Mouse (Mus musculus) T-cell, adult 66 days (primary cell): ENCODE data around the gene Yif1a. TPM values are rescaled to one million over a fixed set of nuclear protein-coding genes. Genes with fewer than 3 reads are reported as not detected.

Experiments used
- total RNA-seq, 2 experiments: library from RNA; stranded (reverse); gene quantifications; 3 replicates in 1 of 2; 4 replicates in 1 of 2; pipeline ENCODE4 v1.2.4; 2023

The Yif1a gene
- total RNA-seq = 10 to 100 TPM; 25.6 to 32.2 TPM

DNA sequence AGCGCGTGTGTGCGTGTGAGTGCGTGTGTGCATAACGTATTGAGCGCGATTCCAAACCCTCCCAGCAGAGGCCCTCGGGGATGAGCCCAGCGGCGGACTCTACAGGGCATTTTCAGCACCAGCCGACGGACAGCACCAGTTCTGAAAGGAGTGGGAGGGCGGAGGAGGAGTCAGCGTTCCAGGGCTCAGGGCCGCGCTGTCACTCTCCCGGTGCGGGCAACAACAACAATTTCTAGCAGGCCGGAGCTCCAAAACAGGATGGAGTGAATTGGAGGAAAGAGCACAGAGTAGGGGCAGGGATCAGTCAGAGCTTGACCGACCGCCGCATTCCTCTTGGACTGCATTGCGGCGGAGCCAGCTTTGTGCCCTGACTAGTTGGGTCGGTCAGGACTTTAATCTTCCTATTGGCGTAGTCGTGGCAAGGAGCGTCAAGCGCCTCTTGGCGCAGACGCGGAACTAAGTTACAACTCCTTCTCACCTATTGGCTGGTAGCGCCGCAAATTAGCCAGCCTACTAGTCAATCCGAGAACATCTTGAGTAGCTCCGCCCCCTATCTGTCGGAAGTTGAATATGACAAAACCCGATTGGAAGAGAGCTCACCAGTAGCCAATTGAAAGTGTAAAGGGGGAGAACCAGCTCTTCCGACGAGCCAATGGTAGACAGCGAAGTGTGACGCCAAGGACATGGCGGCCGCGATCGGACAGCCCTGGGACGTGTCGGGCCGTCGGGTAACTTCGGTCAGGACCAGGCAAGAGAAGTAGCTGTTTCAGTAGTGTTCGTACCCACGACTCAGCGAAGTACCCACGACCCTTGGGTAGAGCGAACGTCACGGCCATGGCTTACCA lies at the start of gene Yif1a:
Yif1a (plus strand) TSS at position 655 of the 845 bp plus-strand sequence.

GRCm38 (mm10) chr19:5038709-5039156 lies 49.6 kb upstream of the Yif1a start, which contains the start of the genes B4gat1 and AC124502.3:
Gene B4gat1 (plus strand): TSS chr19:5038826.
Gene AC124502.3 (plus strand): TSS chr19:5038891.

GRCm38 (mm10) chr19:5040862-5041523 lies 47.3 kb upstream of the Yif1a start, which contains the start of gene Brms1:
Gene Brms1 (plus strand): TSS chr19:5041354.

DNA sequence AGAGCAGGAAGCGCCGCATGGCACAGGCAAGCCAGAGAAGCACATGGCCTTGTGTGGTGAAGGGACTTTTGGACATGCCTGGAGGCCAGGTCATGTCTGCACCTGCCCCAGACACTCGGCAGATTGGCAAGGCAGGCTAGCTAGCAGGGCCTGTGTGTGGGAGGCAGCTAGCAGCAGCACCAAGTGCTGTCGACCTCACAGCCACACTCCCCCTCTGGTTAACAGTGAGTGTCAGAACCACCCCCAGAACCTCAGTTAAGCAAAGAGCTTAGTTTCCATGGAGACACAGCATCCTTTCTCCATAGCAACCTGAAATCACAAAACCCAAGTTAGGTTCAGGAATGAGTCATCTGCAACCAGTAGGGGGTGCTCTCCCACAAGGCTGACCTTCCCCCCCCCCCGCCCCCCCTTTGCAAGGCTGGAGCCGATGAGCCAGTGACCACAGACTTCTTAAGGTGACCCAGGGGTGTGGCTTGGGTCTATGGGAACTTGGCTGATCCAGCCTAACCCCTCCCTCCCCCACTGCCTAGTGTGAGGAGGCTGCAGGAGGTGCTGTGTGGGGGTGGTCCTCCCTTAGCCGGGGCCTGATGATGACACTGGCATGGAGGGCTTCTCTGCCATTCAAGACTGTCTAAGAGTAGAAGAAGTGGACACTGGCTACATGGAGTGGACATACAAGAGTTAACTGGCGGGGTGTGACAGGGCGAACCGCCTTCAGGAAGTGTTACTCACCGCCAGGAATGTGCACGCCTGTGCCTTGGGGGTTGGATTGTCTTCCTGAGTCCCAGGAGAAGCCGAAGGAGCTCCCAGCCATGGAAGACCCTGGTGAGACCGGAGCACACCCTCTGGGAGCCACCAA lies 38.1 kb upstream of the Yif1a start, which contains the start of gene Rin1:
Rin1 (plus strand) TSS at position 435 of the 859 bp plus-strand sequence.

GRCm38 (mm10) chr19:5067867-5068569 lies 20.3 kb upstream of the Yif1a start, which contains the start of gene Cd248:
Gene Cd248 (plus strand): TSS chr19:5068078.

GRCm38 (mm10) chr19:5085145-5085863 lies 3.0 kb upstream of the Yif1a start, which contains the start of gene Tmem151a:
Gene Tmem151a (minus strand): TSS chr19:5085531.

DNA sequence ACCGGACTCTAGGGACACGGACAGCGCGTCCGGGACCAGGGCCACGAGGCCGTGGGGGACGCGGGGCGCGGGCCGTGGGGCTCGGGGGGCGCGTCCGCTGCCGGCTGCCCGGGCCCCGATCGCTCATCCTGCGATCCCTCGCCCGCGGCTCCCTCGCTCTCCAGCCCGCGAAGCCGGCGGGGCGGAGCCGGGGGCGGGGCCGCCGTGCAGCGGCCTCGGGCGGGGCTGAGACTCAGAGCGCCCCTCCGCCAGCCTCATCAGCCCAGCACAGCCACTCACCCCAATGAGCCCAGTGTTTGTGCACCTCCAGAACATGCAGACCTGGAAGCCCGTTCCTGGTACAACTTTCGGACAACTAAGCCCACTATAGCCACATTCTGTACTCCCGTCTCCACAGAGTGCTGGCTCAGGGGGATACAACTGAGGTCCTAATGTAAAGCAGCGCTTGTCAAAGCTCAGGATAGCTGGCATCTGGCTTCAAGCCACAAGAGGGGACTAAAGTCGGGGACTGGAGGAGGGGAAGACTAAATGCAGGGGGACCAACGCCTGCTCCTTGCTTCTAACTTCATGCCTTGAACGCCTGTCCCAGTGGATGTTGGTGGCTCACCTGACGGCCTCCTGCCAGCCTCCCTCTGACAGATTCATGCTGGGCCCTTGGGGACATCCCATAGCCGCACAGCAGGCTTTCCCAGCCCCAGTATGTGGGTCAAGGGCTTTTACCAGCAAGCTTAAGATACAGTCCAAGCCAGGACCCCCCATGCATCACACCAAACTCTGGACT lies 10.2 kb downstream of the Yif1a start, which contains the start of gene Cnih2:
Cnih2 (minus strand) TSS at position 159 of the 781 bp plus-strand sequence.

DNA sequence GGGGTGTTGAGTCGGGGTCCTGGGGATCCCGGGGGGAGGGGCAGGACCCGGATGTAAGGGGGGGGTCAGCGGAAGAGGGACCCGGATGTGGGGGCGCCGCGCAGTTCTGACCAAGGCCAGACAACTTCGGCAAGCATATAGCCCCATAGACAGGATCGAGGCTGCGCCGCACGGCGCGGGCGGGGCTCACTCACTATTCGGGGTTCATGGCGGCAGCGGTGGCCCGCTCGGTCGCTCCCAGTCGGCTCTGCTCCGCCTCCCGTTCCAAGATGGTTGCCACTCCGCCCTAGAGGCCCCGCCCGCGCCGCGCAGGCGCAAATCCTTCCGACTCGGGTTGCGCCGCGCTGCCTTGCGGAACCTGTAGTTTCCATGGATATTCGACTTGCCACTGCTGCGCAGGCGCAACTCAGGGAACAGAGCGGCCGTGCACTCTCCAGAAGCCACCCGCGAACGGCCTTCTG lies 18.4 kb downstream of the Yif1a start, which contains the start of gene Rab1b:
Rab1b (minus strand) TSS at position 342 of the 461 bp plus-strand sequence.

GRCm38 (mm10) chr19:5118384-5118698 lies 30.0 kb downstream of the Yif1a start, which contains the start of gene Klc2:
Gene Klc2 (minus strand): TSS chr19:5118560.

Other genes starting within 250 kb of the Yif1a start
- 10 to 100 TPM; 51.0 to 53.8 TPM for gene Ccs, start 249.2 kb upstream of the Yif1a start, total RNA-seq
- gene Ccdc87, start 249.2 kb upstream of the Yif1a start, total RNA-seq = not detected
- 1 to 10 TPM; 3.8 to 4.1 TPM for gene Ctsf, start 233.4 kb upstream of the Yif1a start, total RNA-seq
- under 1 TPM in 1 of 2 experiments, not detected in 1; 0.27 TPM for gene Actn3, start 210.6 kb upstream of the Yif1a start, total RNA-seq
- gene Zdhhc24, start 209.9 kb upstream of the Yif1a start, total RNA-seq = 1 to 10 TPM; 5.0 to 6.1 TPM
- 1 to 10 TPM; 1.9 to 3.3 TPM for gene Bbs1, start 181.9 kb upstream of the Yif1a start, total RNA-seq
- 10 to 100 TPM; 89.3 to 95.6 TPM for gene Dpp3, start 160.3 kb upstream of the Yif1a start, total RNA-seq
- 1 to 10 TPM; 2.3 to 2.9 TPM for gene Peli3, start 145.4 kb upstream of the Yif1a start, total RNA-seq
- 10 to 100 TPM; 32.4 to 35.4 TPM for gene Mrpl11, start 126.4 kb upstream of the Yif1a start, total RNA-seq
- 1 to 10 TPM in 1 of 2 experiments, under 1 TPM in 1; 0.90 to 1.7 TPM for gene Npas4, start 98.2 kb upstream of the Yif1a start, total RNA-seq
- gene Slc29a2, start 64.7 kb upstream of the Yif1a start, total RNA-seq = 1 to 10 TPM; 2.6 to 4.2 TPM
- 1 to 10 TPM; 4.5 to 5.3 TPM for gene B4gat1, start 49.7 kb upstream of the Yif1a start, total RNA-seq
- gene AC124502.3, start 49.6 kb upstream of the Yif1a start, total RNA-seq = 1 to 10 TPM; 1.7 to 2.2 TPM
- 10 to 100 TPM; 60.1 to 63.1 TPM for gene Brms1, start 47.2 kb upstream of the Yif1a start, total RNA-seq
- 10 to 100 TPM in 1 of 2 experiments, 1 to 10 TPM in 1; 7.5 to 11.2 TPM for gene Rin1, start 38.1 kb upstream of the Yif1a start, total RNA-seq
- gene Cd248, start 20.5 kb upstream of the Yif1a start, total RNA-seq = not detected
- 1 to 10 TPM in 1 of 2 experiments, not detected in 1; 1.0 TPM for gene Tmem151a, start 3.0 kb upstream of the Yif1a start, total RNA-seq
- 1 to 10 TPM; 3.4 to 3.6 TPM for gene Cnih2, start 10.0 kb downstream of the Yif1a start, total RNA-seq
- 100 to 1,000 TPM; 103 to 108 TPM for gene Rab1b, start 18.5 kb downstream of the Yif1a start, total RNA-seq
- gene Klc2, start 30.0 kb downstream of the Yif1a start, total RNA-seq = 10 to 100 TPM; 26.7 to 27.9 TPM
- 100 to 1,000 TPM; 102 to 103 TPM for gene Pacs1, start 184.6 kb downstream of the Yif1a start, total RNA-seq
- 100 to 1,000 TPM; 262 to 282 TPM for gene Sf3b2, start 206.9 kb downstream of the Yif1a start, total RNA-seq
- not detected for gene Gal3st3, start 209.8 kb downstream of the Yif1a start, total RNA-seq
- not detected for gene Catsper1, start 247.2 kb downstream of the Yif1a start, total RNA-seq